Mouse (Mus musculus) adrenal gland, postnatal 14 days (tissue): ENCODE results near the gene Kcnd3. TPM values are rescaled to one million over a fixed set of nuclear protein-coding genes. Genes with fewer than 3 reads are reported as not detected.

ENCODE experiments used
- DNase-seq: peaks from one replicate; pipeline ENCODE4 v3.0.0; 2021; ENCODE audit warnings: mixed read lengths
- total RNA-seq: library from RNA; stranded (reverse); gene quantifications from 2 replicates; pipeline ENCODE4 v1.2.3, GENCODE M21; 2021

Kcnd3 gene
- total RNA-seq, 1 experiment from 2014 or later, result 4.5 TPM

GRCm38 (mm10) chr3:105457657-105458056 lies 5.5 kb downstream of the Kcnd3 start:
- no peak for DNase-seq

GRCm38 (mm10) chr3:105466538-105466937 lies 14.4 kb downstream of the Kcnd3 start:
- no peak for DNase-seq

- no peak for DNase-seq
Observed at GRCm38 (mm10) chr3:105472564-105472963, 20.4 kb downstream of the Kcnd3 start.

- DNase-seq, result no peak
Observed at GRCm38 (mm10) chr3:105476408-105476807, 24.3 kb downstream of the Kcnd3 start.

GRCm38 (mm10) chr3:105478876-105479275 lies 26.7 kb downstream of the Kcnd3 start:
- DNase-seq, result no peak

GRCm38 (mm10) chr3:105481419-105481818 lies 29.3 kb downstream of the Kcnd3 start:
- DNase-seq, result no peak

- DNase-seq, result no peak
Observed at GRCm38 (mm10) chr3:105483651-105484052, 31.5 kb downstream of the Kcnd3 start.

- DNase-seq, result peak; percentile 63
Observed at GRCm38 (mm10) chr3:105487171-105487570, 35.0 kb downstream of the Kcnd3 start.

GRCm38 (mm10) chr3:105489607-105490006 lies 37.5 kb downstream of the Kcnd3 start:
- peak; percentile 67 for DNase-seq

- DNase-seq, result no peak
Observed at GRCm38 (mm10) chr3:105494886-105495285, 42.8 kb downstream of the Kcnd3 start.

GRCm38 (mm10) chr3:105496216-105496615 lies 44.1 kb downstream of the Kcnd3 start:
- DNase-seq, result no peak

- no peak for DNase-seq
Observed at GRCm38 (mm10) chr3:105496935-105497334, 44.8 kb downstream of the Kcnd3 start.

GRCm38 (mm10) chr3:105501071-105501470 lies 48.9 kb downstream of the Kcnd3 start:
- no peak for DNase-seq

- no peak for DNase-seq
Observed at GRCm38 (mm10) chr3:105504272-105504671, 52.1 kb downstream of the Kcnd3 start.

- DNase-seq, result no peak
Observed at GRCm38 (mm10) chr3:105505161-105505872, 53.2 kb downstream of the Kcnd3 start.

GRCm38 (mm10) chr3:105505873-105506170 lies 53.7 kb downstream of the Kcnd3 start:
- no peak for DNase-seq

GRCm38 (mm10) chr3:105506592-105506991 lies 54.5 kb downstream of the Kcnd3 start:
- DNase-seq, result no peak

GRCm38 (mm10) chr3:105509321-105509720 lies 57.2 kb downstream of the Kcnd3 start:
- no peak for DNase-seq

- no peak for DNase-seq
Observed at GRCm38 (mm10) chr3:105511836-105512235, 59.7 kb downstream of the Kcnd3 start.

- DNase-seq, result no peak
Observed at GRCm38 (mm10) chr3:105514215-105514614, 62.1 kb downstream of the Kcnd3 start.

- no peak for DNase-seq
Observed at GRCm38 (mm10) chr3:105515035-105515434, 62.9 kb downstream of the Kcnd3 start.

GRCm38 (mm10) chr3:105515640-105516039 lies 63.5 kb downstream of the Kcnd3 start:
- no peak for DNase-seq

- no peak for DNase-seq
Observed at GRCm38 (mm10) chr3:105520446-105520845, 68.3 kb downstream of the Kcnd3 start.

- DNase-seq, result peak; percentile 11
Observed at GRCm38 (mm10) chr3:105521178-105521631, 69.1 kb downstream of the Kcnd3 start.

- DNase-seq, result no peak
Observed at GRCm38 (mm10) chr3:105521639-105522038, 69.5 kb downstream of the Kcnd3 start.
